Mouse (Mus musculus) heart, postnatal 0 days (tissue): ENCODE data around the gene Inpp5b.

Source experiments
- CTCF ChIP-seq: IDR thresholded peaks from 2 replicates; pipeline ENCODE4 v1.5.1; 2016; ENCODE audit warnings: antibody characterized with exemption, control low read depth, low read depth
- EP300 ChIP-seq: IDR thresholded peaks from 2 replicates; pipeline ENCODE4 v1.6.1; 2016; ENCODE audit warnings: antibody characterized with exemption, low read depth

DNA sequence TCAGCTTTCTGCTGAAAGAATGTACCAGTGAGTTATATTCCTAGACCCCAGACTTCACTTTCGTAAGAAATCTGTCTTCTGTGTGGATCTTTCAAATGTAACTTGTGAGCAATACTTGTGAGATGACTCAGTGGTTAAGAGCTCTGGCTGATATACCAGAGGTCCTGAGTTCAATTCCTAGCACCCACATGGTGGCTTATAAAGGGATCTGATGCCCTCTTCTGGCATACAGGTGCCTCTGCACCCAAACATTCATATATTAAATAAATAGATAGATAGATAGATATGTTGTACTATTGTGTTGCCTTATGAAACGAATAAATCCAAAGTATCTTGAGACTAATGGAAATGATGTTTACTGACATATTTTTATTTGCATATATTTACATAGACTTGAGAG lies 55.3 kb downstream of the Inpp5b start:
- TF ChIP-seq EP300 (no peak), CTCF (no peak)
